ENCODE assay signal across 12 mouse cellular contexts in genomic region chr2:161032394-161032793, GRCm38 (mm10).
DNase-seq lines count a peak whose midpoint lies in the region; ATAC-seq and TF ChIP-seq lines count a peak whose summit lies in the region.
"Had no signal": no experiment of that assay in that cellular context is flagged by ENCODE, and none has a peak within 500 bp of the region (broad histone marks: within the 10 kb centered on the region; RNA-seq: fewer than 3 reads in every experiment).

No protein-coding gene starts in this region.

- H3K9ac ChIP-seq in heart, postnatal 0 days (replicated peaks; ENCODE audit: low read depth, low read length): no peak overlapping the region
- H3K9ac ChIP-seq: hindbrain, embryonic 14.5 days had no signal

- peak; percentile 27 for DNase-seq in heart, postnatal 0 days (ENCODE audit: low spot score)
- no peak for DNase-seq in heart, postnatal 25 days (ENCODE audit: low spot score)
- DNase-seq in urinary bladder, postnatal 14 days (ENCODE audit: low spot score): peak; percentile 34
- DNase-seq in urinary bladder, adult 2 months (ENCODE audit: low spot score): no peak
- peak; percentile 60 to 65 for DNase-seq in adrenal gland, postnatal 36 days
- DNase-seq in ovary, postnatal 36 days (ENCODE audit: low spot score): no peak
- no peak for DNase-seq in lung, postnatal 10 days
- DNase-seq: lung, postnatal 4 days; right cerebral cortex, adult 18-20 months; thymus, adult 2 months had no signal

- no peak overlapping the region for H3K4me3 ChIP-seq in heart, postnatal 0 days (ENCODE audit: low read depth, low read length)

- no peak overlapping the region for H3K4me2 ChIP-seq in heart, postnatal 0 days (ENCODE audit: low read depth, low read length)
- H3K4me2 ChIP-seq: hindbrain, embryonic 14.5 days had no signal

- H3K36me3 ChIP-seq in heart, postnatal 0 days (replicated peaks; ENCODE audit: control insufficient read depth, insufficient read depth, low read length): peaks cover 40% of the 10 kb centered on the region

- TF ChIP-seq EP300 in heart, postnatal 0 days (IDR thresholded peaks at IDR 0.05; ENCODE audit: low read depth): no peak

- no peak overlapping the region for H3K27ac ChIP-seq in heart, postnatal 0 days (ENCODE audit: low read depth)
- H3K27ac ChIP-seq: hindbrain, embryonic 14.5 days had no signal

- 0 out of 2 replicates have a peak, but pooled peaks cover 7% of the 10 kb centered on the region for H3K4me1 ChIP-seq in heart, postnatal 0 days (ENCODE audit: control insufficient read depth, insufficient read depth)

- no peaks in the 10 kb centered on the region for H3K27me3 ChIP-seq in heart, postnatal 0 days (ENCODE audit: control insufficient read depth, insufficient read depth, low read length)
- H3K27me3 ChIP-seq: CH12.LX had no signal

- WGBS in heart, postnatal 0 days: 42% methylated on average over 7 of the region's 7 CpGs

- no peak for TF ChIP-seq CTCF in heart, postnatal 0 days (IDR thresholded peaks at IDR 0.05; ENCODE audit: low read depth)

- H3K9me3 ChIP-seq in heart, postnatal 0 days (replicated peaks; ENCODE audit: control insufficient read depth, low read length): no peaks in the 10 kb centered on the region

- ATAC-seq in heart, postnatal 0 days (ENCODE audit: insufficient read depth, low read depth): 0 out of 2 replicates have a peak, but pooled peaks have one; percentile 47

- intact Hi-C loops in heart, postnatal 25 days (cut with DNase I): no loop called here

Comparison
In these comparisons a context has a peak if more than half of its experiments do, and no peak if none do; other contexts are left out.
1. DNase-seq: peak in heart, postnatal 0 days (single experiment), urinary bladder, postnatal 14 days (single experiment) and adrenal gland, postnatal 36 days (2 of 2); none in heart, postnatal 25 days (single experiment), urinary bladder, adult 2 months (single experiment), ovary, postnatal 36 days (single experiment) and lung, postnatal 10 days (single experiment).